ENCODE assay signal across 8 mouse cellular contexts in the genomic region with DNA sequence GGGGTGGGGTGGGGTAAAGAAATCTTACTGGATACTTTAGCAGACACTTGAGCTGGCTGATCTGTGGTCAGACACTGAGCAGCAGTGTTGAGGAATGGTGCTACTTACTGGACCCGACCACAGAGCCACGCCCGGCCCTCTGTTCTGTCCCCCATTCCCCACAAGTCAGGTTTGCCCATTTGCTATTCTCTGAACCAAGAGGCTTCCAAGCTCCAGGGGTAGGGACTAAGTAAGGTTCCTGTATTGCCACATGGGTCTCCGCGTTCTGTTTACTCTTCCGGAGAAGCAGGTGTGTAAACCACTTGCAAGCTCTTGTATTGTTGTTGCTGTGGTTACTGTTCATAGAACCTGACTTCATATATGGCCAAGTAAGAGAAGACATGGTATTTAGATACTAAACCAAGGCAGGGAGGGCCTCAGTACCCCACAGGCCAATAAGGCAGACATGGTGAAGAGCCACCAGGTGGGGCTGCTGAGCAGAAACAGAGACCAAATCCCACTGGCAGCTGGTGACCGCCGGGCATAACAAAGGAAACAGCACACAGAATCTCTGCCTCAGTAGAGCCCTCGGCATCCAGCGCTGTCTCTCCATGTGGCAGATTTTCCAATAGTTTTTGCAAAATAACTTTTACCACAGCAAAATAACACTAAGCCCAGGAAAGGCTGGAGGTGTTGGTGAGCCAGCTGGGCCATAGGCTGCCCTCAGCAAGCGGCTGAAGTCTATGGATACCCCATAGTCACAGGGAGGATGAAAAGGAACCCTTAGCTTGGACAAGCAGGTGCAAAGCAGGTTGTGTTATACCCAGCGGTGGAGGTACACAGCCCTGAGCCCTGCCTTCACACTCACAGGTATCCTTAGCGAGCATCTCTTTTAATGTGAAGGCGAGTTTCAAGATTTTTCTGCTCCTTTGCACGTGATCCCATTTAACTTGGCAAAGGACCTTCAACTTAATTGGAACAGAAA. TPM values are rescaled to one million over a fixed set of nuclear protein-coding genes. Genes with fewer than 3 reads are reported as not detected.
DNase-seq lines count a peak whose midpoint lies in the region; ATAC-seq and TF ChIP-seq lines count a peak whose summit lies in the region.

No protein-coding gene starts in this region.

- H3K27ac ChIP-seq in kidney, adult 2 months (ENCODE audit: insufficient read depth, low read depth, low read length) = no peak overlapping the region
- H3K27ac ChIP-seq in kidney, embryonic 15.5 days = no peak overlapping the region
- no peak overlapping the region for H3K27ac ChIP-seq in limb, embryonic 12.5 days

- ATAC-seq in kidney, embryonic 15.5 days (replicated peaks; ENCODE audit: low FRiP score) = no peak
- peak; percentile 71 for ATAC-seq in limb, embryonic 12.5 days (ENCODE audit: insufficient number of reproducible peaks, insufficient read depth, low FRiP score, low TSS enrichment, low read depth)

- no peaks in the 10 kb centered on the region for H3K9me3 ChIP-seq in kidney, embryonic 15.5 days (replicated peaks)
- no peaks in the 10 kb centered on the region for H3K9me3 ChIP-seq in limb, embryonic 12.5 days

- H3K27me3 ChIP-seq in kidney, adult 2 months (replicated peaks; ENCODE audit: control insufficient read depth, insufficient read depth, low read length) = no peaks in the 10 kb centered on the region
- no peaks in the 10 kb centered on the region for H3K27me3 ChIP-seq in kidney, embryonic 15.5 days
- H3K27me3 ChIP-seq in limb, embryonic 12.5 days = peaks cover 4% of the 10 kb centered on the region; the same call in 1 of the 2 replicates

- DNase-seq in kidney, adult 2 months = peak; percentile 47
- DNase-seq in NIH3T3 (ENCODE audit: low read depth) = peak; percentile 76
- peak; percentile 75 to 83 for DNase-seq in cerebellum, postnatal 25 days
- DNase-seq in heart, postnatal 4 days = peak; percentile 58
- DNase-seq in naive thymus-derived CD4-positive, alpha-beta T cell, adult 2 months (ENCODE audit: low read depth) = peak; percentile 77
- DNase-seq in thymus, postnatal 36 days = peak; percentile 51 to 52

- H3K36me3 ChIP-seq in kidney, adult 2 months (ENCODE audit: control insufficient read depth, insufficient read depth, low read length) = no peaks in the 10 kb centered on the region
- H3K36me3 ChIP-seq in kidney, embryonic 15.5 days = no peaks in the 10 kb centered on the region
- H3K36me3 ChIP-seq in limb, embryonic 12.5 days = no peaks in the 10 kb centered on the region

- TF ChIP-seq CTCF in kidney, adult 2 months (conservative IDR thresholded peaks at IDR 0.05; ENCODE audit: insufficient read depth, insufficient read length, low read depth, low read length) = peak; percentile 73

- TF ChIP-seq POLR2A in kidney, adult 2 months (IDR thresholded peaks at IDR 0.05; ENCODE audit: low read depth, low read length) = no peak

- WGBS in kidney, adult 2 months = 58% methylated on average over 15 of the region's 15 CpGs
- WGBS in kidney, embryonic 15.5 days = 56% methylated on average over 15 of the region's 15 CpGs
- WGBS in limb, embryonic 12.5 days = 59% methylated on average over 15 of the region's 15 CpGs

- no peak overlapping the region for H3K4me3 ChIP-seq in kidney, adult 2 months (ENCODE audit: insufficient read depth, low read depth, low read length)
- no peak overlapping the region for H3K4me3 ChIP-seq in kidney, embryonic 15.5 days (replicated peaks)
- no peak overlapping the region for H3K4me3 ChIP-seq in limb, embryonic 12.5 days (replicated peaks)

- H3K4me2 ChIP-seq in kidney, embryonic 15.5 days = no peak overlapping the region
- 0 out of 2 replicates have a peak overlapping the region, but pooled peaks have one; percentile 15 for H3K4me2 ChIP-seq in limb, embryonic 12.5 days

- no peak overlapping the region for H3K9ac ChIP-seq in kidney, embryonic 15.5 days
- H3K9ac ChIP-seq in limb, embryonic 12.5 days (replicated peaks) = no peak overlapping the region

- H3K4me1 ChIP-seq in kidney, adult 2 months (ENCODE audit: control insufficient read depth, insufficient read depth, low read length) = peaks cover 29% of the 10 kb centered on the region
- H3K4me1 ChIP-seq in kidney, embryonic 15.5 days = peaks cover 2% of the 10 kb centered on the region; the same call in 1 of the 2 replicates
- H3K4me1 ChIP-seq in limb, embryonic 12.5 days (replicated peaks) = 0 out of 2 replicates have a peak, but pooled peaks cover 4% of the 10 kb centered on the region

RNA-seq across cellular contexts. Expression of a gene that starts 40.6 kb away (rescaled TPM):
- 80.1 and 84.5 TPM in 2 replicates for polyA plus RNA-seq in kidney, adult 2 months (2012; rRNA removed)
- 14.2 and 16.6 TPM in 2 replicates for polyA plus RNA-seq in kidney, embryonic 15.5 days (2015; fragmentation: Nextera tagmentation; extraction: Ambion mirVana)
- 1 to 10 TPM; 2.0 to 2.1 TPM for total RNA-seq in heart, postnatal 4 days (2021)
- 7.9 and 9.0 TPM in 2 replicates for polyA plus RNA-seq in limb, embryonic 12.5 days (2016; fragmentation: Nextera tagmentation; extraction: Ambion mirVana)
